Mouse (Mus musculus): ENCODE data around the gene Taf1d. TPM values are rescaled to one million over a fixed set of nuclear protein-coding genes. Genes with fewer than 3 reads are reported as not detected.

Taf1d gene
- total RNA-seq, 2 experiments from 2014 or later: 26.7 to 35.0 TPM

Small RNA genes within 50 kb of the gene (microRNA-seq; reads per million reads assigned to microRNA genes)
- 0 reads per million in 2 experiments for gene Gm49349
- 0 reads per million in 2 experiments for gene mmu-mir-7650

Other genes with a start within 250 kb of the Taf1d start
- gene Hephl1, start 194.1 kb upstream of the Taf1d start, total RNA-seq (2021): not detected
- 1 to 10 TPM; 6.0 to 6.6 TPM for gene Vstm5, start 67.2 kb upstream of the Taf1d start, total RNA-seq (2021)
- 10 to 100 TPM; 34.3 to 34.4 TPM for gene Med17, start 26.3 kb upstream of the Taf1d start, total RNA-seq (2021)
- gene 4931406C07Rik, start 234 bp downstream of the Taf1d start, total RNA-seq (2021): 10 to 100 TPM; 16.2 to 23.3 TPM
- gene Cep295, start 51.6 kb downstream of the Taf1d start, total RNA-seq (2021): 10 to 100 TPM; 17.6 to 24.1 TPM
- 1 to 10 TPM; 7.9 to 8.7 TPM for gene Smco4, start 187.2 kb downstream of the Taf1d start, total RNA-seq (2021)